Mouse (Mus musculus): ENCODE data around the gene Pcgf3.

- TF ChIP-seq EP300 (IDR thresholded peaks at IDR 0.05; ENCODE audit: low read depth), result no peak
- TF ChIP-seq CTCF (IDR thresholded peaks at IDR 0.05; ENCODE audit: low read depth), result no peak
Observed at GRCm38 (mm10) chr5:108518951-108519350, 57.9 kb downstream of the Pcgf3 start.
